Mouse (Mus musculus): Measurements from ENCODE around the gene Ube2f.

DNA sequence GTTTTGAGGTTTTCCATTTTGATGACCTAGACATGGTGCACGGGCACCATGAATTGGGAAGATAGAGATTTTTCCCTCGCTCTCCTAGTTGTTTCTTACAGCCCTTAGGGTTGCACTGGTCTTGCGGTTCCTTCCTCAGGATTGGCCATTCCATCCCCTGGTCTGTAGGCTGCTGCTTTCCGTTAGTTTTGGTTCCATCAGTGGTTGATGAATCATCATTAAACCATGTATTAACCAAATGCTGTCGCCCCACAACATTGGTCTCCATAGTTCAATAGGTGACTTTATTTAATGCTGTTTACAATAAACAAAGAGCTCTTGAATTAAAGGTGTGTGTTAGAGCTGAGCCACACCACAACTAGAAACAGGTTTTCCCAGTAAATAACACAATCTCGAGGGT lies 12.4 kb upstream of the Ube2f start:
- TF ChIP-seq CTCF (IDR thresholded peaks at IDR 0.05; ENCODE audit: low read depth, low read length) (no peak), POLR2AphosphoS5 (IDR thresholded peaks at IDR 0.05; ENCODE audit: insufficient replicate concordance, low read depth, low read length) (no peak), GATA2 (IDR thresholded peaks at IDR 0.05; ENCODE audit: borderline replicate concordance, low read depth, low read length) (no peak)
